Mouse (Mus musculus) limb, embryonic 11.5 days (tissue): Measurements from ENCODE around the gene Pimreg. TPM values are rescaled to one million over a fixed set of nuclear protein-coding genes. Genes with fewer than 3 reads are reported as not detected.

Experiments
- ATAC-seq: fragments of 200-750 bp; cut with Nextera tagmentation; 2 replicates; pipeline ENCODE4 v1.8.0; 2017; ENCODE audit warnings: low read depth; ENCODE audit not compliant: insufficient number of reproducible peaks, low FRiP score, low TSS enrichment
- DNase-seq: peaks from one replicate; pipeline ENCODE4 v3.0.0-alpha.2; 2015; ENCODE audit warnings: low spot score
- H3K27ac ChIP-seq: fragments of 300-500 bp; sonication (generic); replicated peaks from 2 replicates; pipeline ENCODE4 v1.5.1; 2014; ENCODE audit warnings: low read depth, mild to moderate bottlenecking, low read length
- H3K27me3 ChIP-seq: fragments of 300-500 bp; sonication (generic); 2 replicates; pipeline ENCODE4 v1.6.1; 2014; ENCODE audit warnings: mild to moderate bottlenecking, low read length, mixed read lengths; ENCODE audit not compliant: control insufficient read depth, insufficient read depth
- H3K36me3 ChIP-seq: fragments of 300-500 bp; sonication (generic); 2 replicates; pipeline ENCODE4 v1.6.1; 2014; ENCODE audit warnings: mild to moderate bottlenecking, low read length, moderate library complexity, mixed read lengths; ENCODE audit not compliant: control insufficient read depth, insufficient read depth
- H3K4me1 ChIP-seq: fragments of 300-500 bp; sonication (generic); 2 replicates; pipeline ENCODE4 v1.6.1; 2014; ENCODE audit warnings: low read length, mixed read lengths; ENCODE audit not compliant: control insufficient read depth, insufficient read depth
- H3K4me2 ChIP-seq: fragments of 300-500 bp; sonication (generic); 2 replicates; pipeline ENCODE4 v1.6.1; 2014; ENCODE audit warnings: low read depth, mild to moderate bottlenecking, moderate library complexity; ENCODE audit not compliant: severe bottlenecking
- H3K4me3 ChIP-seq: fragments of 300-500 bp; sonication (generic); 2 replicates; pipeline ENCODE4 v1.5.1; 2014; ENCODE audit warnings: low read depth, low read length
- H3K9ac ChIP-seq: fragments of 300-500 bp; sonication (generic); 2 replicates; pipeline ENCODE4 v1.6.1; 2014; ENCODE audit warnings: mild to moderate bottlenecking, low read length
- H3K9me3 ChIP-seq: fragments of 300-500 bp; sonication (generic); 2 replicates; pipeline ENCODE4 v1.6.1; 2016; ENCODE audit warnings: low read length; ENCODE audit not compliant: control insufficient read depth
- WGBS: fragments of 180-500 bp; shearing (Covaris S2); extraction: QIAGEN DNeasy Blood & Tissue Kit; methylation state at CpG from one replicate; pipeline ENCODE4 v1.1.7; 2014; 5-methylcytosine and 5-hydroxymethylcytosine counted together
- polyA plus RNA-seq: library from polyadenylated mRNA; unstranded; fragments of >200 nt; fragmentation: Nextera tagmentation; extraction: Ambion mirVana; gene quantifications from 2 replicates; pipeline ENCODE4 v1.2.1, GENCODE M21; 2014

Gene Pimreg
- polyA plus RNA-seq, 1 experiment from 2014 or later = 165 TPM

- WGBS = 55% methylated on average over 4 of the region's 4 CpGs
- Histone ChIP-seq H3K9me3 (no peaks in the 10 kb centered on the region), H3K27ac (no peak overlapping the region), H3K36me3 (no peaks in the 10 kb centered on the region), H3K4me2 (no peak overlapping the region), H3K4me3 (no peak overlapping the region), H3K4me1 (no peaks in the 10 kb centered on the region), H3K9ac (no peak overlapping the region), H3K27me3 (no peaks in the 10 kb centered on the region)
- ATAC-seq = no peak
- no peak for DNase-seq
Observed at GRCm38 (mm10) chr11:72078647-72079046, 36.8 kb downstream of the Pimreg start.

- Histone ChIP-seq H3K27me3 (no peaks in the 10 kb centered on the region), H3K27ac (no peak overlapping the region), H3K36me3 (no peaks in the 10 kb centered on the region), H3K9ac (no peak overlapping the region), H3K4me1 (no peaks in the 10 kb centered on the region), H3K4me2 (no peak overlapping the region), H3K4me3 (no peak overlapping the region), H3K9me3 (no peaks in the 10 kb centered on the region)
- ATAC-seq = no peak
- no peak for DNase-seq
- WGBS = 89% methylated on average over 6 of the region's 6 CpGs
Observed at GRCm38 (mm10) chr11:72080461-72080860, 38.6 kb downstream of the Pimreg start.

GRCm38 (mm10) chr11:72082601-72083000 lies 40.8 kb downstream of the Pimreg start:
- WGBS = 92% methylated on average over 4 of the region's 4 CpGs

GRCm38 (mm10) chr11:72084337-72084736 lies 42.5 kb downstream of the Pimreg start:
- ATAC-seq = no peak
- no peak overlapping the region for H3K4me3 ChIP-seq
- WGBS = 97% methylated on average over 15 of the region's 15 CpGs

More at GRCm38 (mm10) chr11:72082601-72083000, 40.8 kb downstream of the Pimreg start:
- ATAC-seq = no peak
- no peak overlapping the region for H3K4me2 ChIP-seq
- no peak for DNase-seq
- H3K36me3 ChIP-seq = no peaks in the 10 kb centered on the region
- H3K27ac ChIP-seq = no peak overlapping the region
- peaks cover 10% of the 10 kb centered on the region for H3K4me1 ChIP-seq
- no peaks in the 10 kb centered on the region for H3K27me3 ChIP-seq
- H3K9ac ChIP-seq = no peak overlapping the region
- H3K9me3 ChIP-seq = no peaks in the 10 kb centered on the region
- H3K4me3 ChIP-seq = no peak overlapping the region

GRCm38 (mm10) chr11:72086251-72087046 lies 44.6 kb downstream of the Pimreg start:
- H3K4me1 ChIP-seq = peaks cover 10% of the 10 kb centered on the region
- H3K4me2 ChIP-seq = no peak overlapping the region
- H3K4me3 ChIP-seq = no peak overlapping the region
- H3K27me3 ChIP-seq = no peaks in the 10 kb centered on the region
- DNase-seq (peak; percentile 46), ATAC-seq (0 out of 2 replicates have a peak, but pooled peaks have one; percentile 13)
- H3K9ac ChIP-seq = peak overlapping the region; percentile 18; the same call in 1 of the 2 replicates
- H3K36me3 ChIP-seq = no peaks in the 10 kb centered on the region
- 29% methylated on average over 11 of the region's 11 CpGs for WGBS
- peak overlapping the region; percentile 56; the same call in 1 of the 2 replicates for H3K27ac ChIP-seq
- H3K9me3 ChIP-seq = no peaks in the 10 kb centered on the region

More at GRCm38 (mm10) chr11:72084337-72084736, 42.5 kb downstream of the Pimreg start:
- no peaks in the 10 kb centered on the region for H3K9me3 ChIP-seq
- DNase-seq = no peak
- no peaks in the 10 kb centered on the region for H3K36me3 ChIP-seq
- no peak overlapping the region for H3K4me2 ChIP-seq
- H3K27me3 ChIP-seq = no peaks in the 10 kb centered on the region
- no peak overlapping the region for H3K9ac ChIP-seq
- H3K4me1 ChIP-seq = peaks cover 10% of the 10 kb centered on the region
- H3K27ac ChIP-seq = no peak overlapping the region

- no peak for DNase-seq
- no peaks in the 10 kb centered on the region for H3K27me3 ChIP-seq
- H3K36me3 ChIP-seq = no peaks in the 10 kb centered on the region
- no peaks in the 10 kb centered on the region for H3K4me1 ChIP-seq
- no peak overlapping the region for H3K4me2 ChIP-seq
- H3K27ac ChIP-seq = no peak overlapping the region
- no peaks in the 10 kb centered on the region for H3K9me3 ChIP-seq
- ATAC-seq = no peak
- no peak overlapping the region for H3K4me3 ChIP-seq
- 71% methylated on average over 8 of the region's 8 CpGs for whole genome bisulfite sequencing
- H3K9ac ChIP-seq = no peak overlapping the region
Observed at GRCm38 (mm10) chr11:72092390-72092789, 50.6 kb downstream of the Pimreg start.

GRCm38 (mm10) chr11:72094442-72094841 lies 52.6 kb downstream of the Pimreg start:
- no peak overlapping the region for H3K4me2 ChIP-seq
- no peak overlapping the region for H3K9ac ChIP-seq
- no peak for ATAC-seq
- H3K36me3 ChIP-seq = no peaks in the 10 kb centered on the region
- H3K27me3 ChIP-seq = no peaks in the 10 kb centered on the region
- 87% methylated on average over 7 of the region's 7 CpGs for WGBS
- no peaks in the 10 kb centered on the region for H3K4me1 ChIP-seq
- no peak for DNase-seq
- no peaks in the 10 kb centered on the region for H3K9me3 ChIP-seq
- H3K4me3 ChIP-seq = no peak overlapping the region
- no peak overlapping the region for H3K27ac ChIP-seq

GRCm38 (mm10) chr11:72095994-72096393 lies 54.2 kb downstream of the Pimreg start:
- 49% methylated on average over 3 of the region's 3 CpGs for WGBS
- ATAC-seq = no peak

More at GRCm38 (mm10) chr11:72095994-72096393, 54.2 kb downstream of the Pimreg start:
- Histone ChIP-seq H3K9ac (no peak overlapping the region), H3K27me3 (no peaks in the 10 kb centered on the region), H3K4me2 (no peak overlapping the region), H3K36me3 (no peaks in the 10 kb centered on the region), H3K4me3 (no peak overlapping the region), H3K9me3 (no peaks in the 10 kb centered on the region), H3K4me1 (no peaks in the 10 kb centered on the region), H3K27ac (no peak overlapping the region)
- no peak for DNase-seq
